Mouse (Mus musculus) spleen, postnatal 4 days (tissue): ENCODE measurements around the gene Bglap.
"Not testable (repeated sequence)": the region's sequence is repeated elsewhere in the genome, so short reads cannot be mapped to it uniquely, and the experiment has no call there.

Experiments used
- DNase-seq, 2 experiments: peaks; one replicate each; pipeline ENCODE4 v3.0.0; 2022; ENCODE audit warnings: low spot score in 2 of 2

The Bglap gene

GRCm38 (mm10) chr3:88384364-88384763 is at the start of gene Bglap:
Bglap (minus strand) TSS chr3:88384464.
- no peak for DNase-seq

DNA sequence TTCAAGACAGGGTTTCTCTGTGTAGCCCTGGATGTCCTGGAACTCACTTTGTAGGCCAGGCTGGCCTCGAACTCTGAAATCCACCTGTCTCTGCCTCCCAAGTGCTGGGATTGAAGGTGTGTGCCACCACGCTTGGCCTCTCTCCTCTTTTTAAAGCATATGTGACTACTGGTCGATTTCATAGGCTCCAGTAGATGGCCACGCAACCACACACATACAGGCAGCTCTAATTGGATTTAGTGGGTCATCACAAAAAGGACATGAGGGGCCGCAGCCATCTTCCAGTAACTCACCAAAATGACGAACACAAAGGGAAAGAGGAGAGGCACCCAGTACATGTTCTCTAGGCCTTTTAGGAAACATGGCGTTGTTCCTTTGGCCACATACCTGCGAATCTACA is 44.4 kb upstream of the Bglap start:
- DNase-seq, result not testable (repeated sequence)

DNA sequence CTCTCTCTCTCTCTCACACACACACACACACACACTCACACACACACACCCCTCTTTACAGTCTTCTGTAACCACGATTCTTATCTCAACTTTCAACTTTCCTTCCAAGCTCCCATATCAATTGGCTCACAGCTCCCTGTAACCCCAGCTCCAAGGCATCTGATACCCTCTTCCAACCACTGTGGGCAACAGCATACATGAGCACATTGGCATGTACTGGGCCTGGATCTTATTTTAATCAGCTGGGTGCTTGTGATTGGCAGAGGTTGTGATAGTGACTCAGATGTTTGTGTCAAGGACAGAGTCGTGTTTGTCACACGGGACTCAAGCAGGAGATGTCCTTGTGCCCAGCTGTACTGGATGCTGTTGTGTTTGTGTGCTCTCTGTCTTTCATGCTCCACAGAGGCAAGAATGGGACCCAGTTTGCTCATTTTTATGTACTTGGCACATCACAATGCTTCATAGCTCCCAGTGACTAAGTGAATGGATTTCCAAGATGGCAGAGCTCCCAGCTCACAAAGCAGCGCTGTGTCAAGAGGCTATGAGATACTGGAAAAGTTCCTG is 43.2 kb upstream of the Bglap start:
- DNase-seq, result no peak

- DNase-seq, result no peak
These were observed 41.6 kb upstream of the Bglap start for GRCm38 (mm10) chr3:88425708-88426420.

GRCm38 (mm10) chr3:88425330-88425689 is 41.0 kb upstream of the Bglap start:
- no peak for DNase-seq

GRCm38 (mm10) chr3:88424605-88425329 is 40.5 kb upstream of the Bglap start, which contains the start of gene Slc25a44:
Slc25a44 (minus strand) TSS chr3:88425139.
- DNase-seq, result peak; percentile 93

- DNase-seq, result peak; percentile 62 to 74
These were observed 37.9 kb upstream of the Bglap start for GRCm38 (mm10) chr3:88422020-88422720.

GRCm38 (mm10) chr3:88420771-88421170 is 36.5 kb upstream of the Bglap start:
- DNase-seq, result no peak

DNA sequence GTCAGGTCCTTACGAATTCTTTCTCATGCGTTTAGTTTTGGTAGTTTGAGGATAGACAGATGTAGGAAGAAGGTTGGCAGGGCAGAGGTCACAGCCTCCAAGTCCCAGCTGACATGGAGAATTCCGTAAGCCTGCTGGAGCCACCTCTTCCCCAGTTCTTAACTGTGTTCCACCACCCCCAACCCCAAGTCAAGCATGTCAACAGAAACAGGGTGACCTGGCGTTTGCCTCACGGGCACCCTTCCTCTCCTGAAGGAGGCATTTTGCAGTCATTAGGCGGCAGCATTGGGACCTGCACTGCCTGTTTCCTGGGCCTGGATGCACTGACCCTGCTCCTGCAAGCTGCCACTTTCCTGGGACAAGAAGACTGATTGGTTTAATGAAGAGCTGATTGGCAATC is 33.8 kb upstream of the Bglap start:
- no peak for DNase-seq

GRCm38 (mm10) chr3:88415668-88416067 is 31.4 kb upstream of the Bglap start:
- no peak for DNase-seq

GRCm38 (mm10) chr3:88412636-88413035 is 28.4 kb upstream of the Bglap start:
- no peak for DNase-seq

GRCm38 (mm10) chr3:88411681-88412080 is 27.4 kb upstream of the Bglap start:
- DNase-seq, result peak; percentile 72 to 80

DNA sequence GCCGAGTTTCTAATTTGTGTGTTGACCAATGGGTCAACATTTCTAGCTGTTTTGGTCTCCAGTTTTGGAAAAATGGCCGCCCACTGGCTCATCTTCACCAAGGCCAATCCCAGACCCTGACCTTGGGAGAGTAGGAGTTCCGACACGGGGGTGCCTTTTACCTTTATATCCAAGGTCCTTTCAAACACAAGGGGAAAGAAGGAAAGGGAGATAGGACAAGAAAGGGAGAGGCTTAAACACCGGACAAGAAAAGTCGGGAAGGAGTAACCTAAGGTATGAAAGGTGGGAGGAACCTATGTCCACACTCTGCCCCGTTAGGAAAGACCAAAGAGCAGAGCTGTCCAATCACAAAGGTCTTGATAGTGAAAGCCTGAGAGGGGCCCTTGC is 26.4 kb upstream of the Bglap start:
- peak in 1 of 2 experiments; percentile 72 for DNase-seq

DNA sequence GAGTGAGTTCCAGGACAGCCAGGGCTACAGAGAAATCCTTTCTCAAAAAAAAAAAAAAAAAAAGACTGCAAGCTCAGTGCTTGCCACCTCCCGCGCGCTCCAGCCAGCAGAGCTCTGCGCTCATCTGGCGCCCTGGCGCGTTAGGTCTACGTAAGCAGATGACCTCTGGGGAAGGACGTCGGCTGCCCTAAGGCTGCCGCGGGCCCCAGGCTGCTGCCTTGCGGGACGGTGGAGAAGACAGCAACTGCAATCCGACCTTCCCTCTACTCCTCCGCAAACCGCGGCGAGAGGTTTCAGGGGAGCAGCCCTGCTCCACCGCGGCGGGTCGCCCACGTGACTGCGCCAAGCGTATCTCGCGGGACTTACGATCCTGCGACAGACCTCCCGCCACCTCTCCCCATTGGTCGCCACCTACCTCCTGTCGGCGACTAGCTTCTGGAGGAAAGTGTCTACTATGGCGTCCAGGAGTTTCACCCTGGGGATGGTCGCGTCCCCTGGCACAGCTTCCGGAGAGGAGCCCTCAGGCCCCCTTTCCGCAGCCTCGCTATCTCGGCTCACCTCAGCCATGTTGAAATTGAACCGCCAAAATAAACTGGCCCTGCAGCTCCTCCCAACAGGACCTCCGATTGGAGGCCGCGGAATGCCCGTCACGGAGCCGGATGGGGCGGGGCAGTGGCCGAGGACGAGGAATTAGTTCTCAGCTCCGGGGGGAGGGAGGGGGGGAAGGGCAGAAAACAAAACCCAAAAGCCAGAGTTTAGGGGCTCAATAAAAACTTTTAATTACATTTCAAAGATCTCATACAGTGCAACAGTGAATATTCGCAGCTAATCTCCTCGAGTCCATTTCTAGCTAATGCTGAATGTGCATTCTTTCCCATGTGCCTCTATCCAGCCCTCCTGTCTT is 25.7 kb upstream of the Bglap start, which contains the start of gene Pmf1:
Gene Pmf1 (minus strand): TSS at position 591 of the 904 bp plus-strand sequence.
- peak; percentile 93 to 95 for DNase-seq

DNA sequence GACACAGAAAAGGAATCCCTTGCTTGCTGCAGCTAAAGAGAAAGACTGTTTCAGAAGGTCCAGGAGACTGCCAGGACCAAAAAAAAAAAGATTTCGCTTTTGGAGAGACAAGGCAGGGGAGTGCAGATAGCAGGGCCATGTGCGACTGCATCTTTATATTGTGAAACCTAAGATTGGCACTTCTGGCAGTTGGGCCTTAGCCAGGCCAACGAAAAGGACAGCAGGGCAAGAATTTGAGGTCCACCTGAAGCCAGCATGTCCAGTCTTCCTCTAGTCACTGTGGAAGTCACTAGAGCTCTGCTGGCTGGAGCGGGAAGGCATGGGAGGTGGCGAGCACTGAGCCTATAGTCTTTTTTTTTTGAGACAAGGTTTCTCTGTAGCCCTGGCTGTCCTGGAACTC is 24.7 kb upstream of the Bglap start:
- peak in 1 of 2 experiments; percentile 61 for DNase-seq

- peak in 1 of 2 experiments; percentile 59 for DNase-seq
These were observed 23.3 kb upstream of the Bglap start for GRCm38 (mm10) chr3:88407529-88407928.

GRCm38 (mm10) chr3:88407090-88407489 is 22.8 kb upstream of the Bglap start:
- peak; percentile 70 to 78 for DNase-seq

- no peak for DNase-seq
These were observed 19.4 kb upstream of the Bglap start for GRCm38 (mm10) chr3:88403522-88404230.

GRCm38 (mm10) chr3:88398666-88399065 is 14.4 kb upstream of the Bglap start:
- no peak for DNase-seq

GRCm38 (mm10) chr3:88395742-88396141 is 11.5 kb upstream of the Bglap start:
- peak in 1 of 2 experiments; percentile 68 for DNase-seq
